Mouse (Mus musculus) G1E (cell line): ENCODE measurements at regions not wholly inside any gene's neighbourhood (a gene's known extent, or its start where the extent isn't known, plus 50 kb on each side); places are given as distances from the start of the nearest gene placed in this dataset.

ENCODE experiments used
- CTCF ChIP-seq: IDR thresholded peaks from 2 replicates; pipeline ENCODE4 v1.5.1; 2012; ENCODE audit warnings: low read depth, low read length, inconsistent platforms, mixed read lengths
- GATA1 ChIP-seq: IDR thresholded peaks from 2 replicates; pipeline ENCODE4 v1.6.1; 2012; ENCODE audit warnings: borderline replicate concordance, low read length, inconsistent platforms, mixed read lengths

- TF ChIP-seq CTCF (no peak), GATA1 (no peak)
Measured at GRCm38 (mm10) chr8:115429291-115429883, 278.2 kb downstream of the Maf start.
